Mouse (Mus musculus) MEL (cell line): ENCODE measurements at regions not wholly inside any gene's neighbourhood (a gene's known extent, or its start where the extent isn't known, plus 50 kb on each side); places are given as distances from the start of the nearest gene placed in this dataset.
A peak's percentile ranks its signal among the peaks of the same experiment; 100 is the strongest.

Experiments
- DNase-seq: peaks from one replicate; pipeline ENCODE4 v3.0.0; 2011; ENCODE audit warnings: low read depth, low spot score
- H3K27ac ChIP-seq: 2 replicates; pipeline ENCODE4 v1.5.1; 2012; ENCODE audit warnings: low read depth, mild to moderate bottlenecking, control low read depth, low read length, moderate library complexity; ENCODE audit not compliant: control insufficient read depth
- H3K27me3 ChIP-seq, 2 experiments: fragments of 150-350 bp in 1 of 2; sonication (generic) in 1 of 2; 2 replicates each; pipeline ENCODE4 v1.6.1; 2012; ENCODE audit warnings: low read length in 2 of 2, mild to moderate bottlenecking in 2 of 2, improper control_type of control experiment in 1 of 2, moderate library complexity in 1 of 2; ENCODE audit not compliant: insufficient read depth in 2 of 2, control insufficient read depth in 1 of 2
- H3K36me3 ChIP-seq, 2 experiments: 2 replicates each; pipeline ENCODE4 v1.6.1; 2012 to 2014; ENCODE audit warnings: low read length in 2 of 2, improper control_type of control experiment in 1 of 2, inconsistent platforms in 1 of 2, mild to moderate bottlenecking in 1 of 2; ENCODE audit not compliant: insufficient read depth in 2 of 2, control insufficient read depth in 1 of 2
- H3K4me1 ChIP-seq, 2 experiments: fragments of 150-350 bp in 1 of 2; sonication (generic) in 1 of 2; 2 replicates each; pipeline ENCODE4 v1.6.1; 2012; ENCODE audit warnings: low read length in 2 of 2, improper control_type of control experiment in 1 of 2, mild to moderate bottlenecking in 1 of 2; ENCODE audit not compliant: insufficient read depth in 2 of 2, control insufficient read depth in 1 of 2
- H3K4me3 ChIP-seq, 2 experiments: fragments of 150-350 bp in 1 of 2; sonication (generic) in 1 of 2; 2 replicates each; pipeline ENCODE4 v1.5.1; 2012; ENCODE audit warnings: low read depth in 2 of 2, low read length in 2 of 2, mild to moderate bottlenecking in 2 of 2, moderate library complexity in 2 of 2, control low read depth in 1 of 2, improper control_type of control experiment in 1 of 2; ENCODE audit not compliant: control insufficient read depth in 1 of 2, insufficient read depth in 1 of 2
- H3K79me2 ChIP-seq: 2 replicates; pipeline ENCODE4 v1.6.1; 2012; ENCODE audit warnings: mild to moderate bottlenecking, low read length, moderate library complexity; ENCODE audit not compliant: control insufficient read depth, poor library complexity, insufficient read depth
- H3K9ac ChIP-seq: 2 replicates; pipeline ENCODE4 v1.6.1; 2012; ENCODE audit warnings: low read depth, mild to moderate bottlenecking, control low read depth, low read length, moderate library complexity; ENCODE audit not compliant: control insufficient read depth, poor library complexity, severe bottlenecking
- H3K9me3 ChIP-seq: fragments of 150-350 bp; sonication (generic); replicated peaks from 2 replicates; pipeline ENCODE4 v1.6.1; 2012; ENCODE audit warnings: mild to moderate bottlenecking, low read length, improper control_type of control experiment, moderate library complexity; ENCODE audit not compliant: insufficient read depth
- CHD1 ChIP-seq: IDR thresholded peaks from 2 replicates; pipeline ENCODE4 v1.6.1; 2012; ENCODE audit warnings: low read depth, mild to moderate bottlenecking, inconsistent platforms, low read length, improper control_type of control experiment
- CHD2 ChIP-seq: IDR thresholded peaks from 2 replicates; pipeline ENCODE4 v1.6.1; 2011; ENCODE audit warnings: low read length, improper control_type of control experiment
- E2F4 ChIP-seq: IDR thresholded peaks from 2 replicates; pipeline ENCODE4 v1.6.1; 2011; ENCODE audit warnings: low read depth, low read length, improper control_type of control experiment, borderline replicate concordance
- ELF1 ChIP-seq: IDR thresholded peaks from 2 replicates; pipeline ENCODE4 v1.6.1; 2014; ENCODE audit warnings: low read depth, mild to moderate bottlenecking, inconsistent platforms, low read length, improper control_type of control experiment, moderate library complexity
- EP300 ChIP-seq, 2 experiments: IDR thresholded peaks; 2 replicates each; pipeline ENCODE4 v1.6.1; 2011; ENCODE audit warnings: improper control_type of control experiment in 2 of 2, low read length in 2 of 2, low read depth in 1 of 2, mild to moderate bottlenecking in 1 of 2
- GABPA ChIP-seq: IDR thresholded peaks from 2 replicates; pipeline ENCODE4 v1.6.1; 2012; ENCODE audit warnings: low read depth, mild to moderate bottlenecking, inconsistent platforms, low read length, improper control_type of control experiment, moderate library complexity
- HCFC1 ChIP-seq: IDR thresholded peaks from 2 replicates; pipeline ENCODE4 v1.6.1; 2012; ENCODE audit warnings: low read depth, mild to moderate bottlenecking, inconsistent platforms, low read length, improper control_type of control experiment, moderate library complexity
- JUND ChIP-seq: IDR thresholded peaks from 2 replicates; pipeline ENCODE4 v1.6.1; 2011; ENCODE audit warnings: low read depth, mild to moderate bottlenecking, improper control_type of control experiment, low read length
- KAT2A ChIP-seq: conservative IDR thresholded peaks from 2 replicates; pipeline ENCODE4 v1.6.1; 2012; ENCODE audit warnings: low read depth, low read length, improper control_type of control experiment, inconsistent platforms
- MAX ChIP-seq: IDR thresholded peaks from 2 replicates; pipeline ENCODE4 v1.6.1; 2011; ENCODE audit warnings: low read length, improper control_type of control experiment
- MEF2A ChIP-seq: IDR thresholded peaks from 2 replicates; pipeline ENCODE4 v1.6.1; 2014; ENCODE audit warnings: low read depth, mild to moderate bottlenecking, inconsistent platforms, low read length, improper control_type of control experiment; ENCODE audit not compliant: poor library complexity, insufficient replicate concordance, severe bottlenecking; ENCODE audit errors: extremely low read depth
- MXI1 ChIP-seq: IDR thresholded peaks from 2 replicates; pipeline ENCODE4 v1.6.1; 2011; ENCODE audit warnings: mild to moderate bottlenecking, low read depth, low read length, improper control_type of control experiment
- MYC ChIP-seq: IDR thresholded peaks from 2 replicates; pipeline ENCODE4 v1.6.1; 2011; ENCODE audit warnings: low read depth, mild to moderate bottlenecking, low read length, improper control_type of control experiment, moderate library complexity
- NELFE ChIP-seq: IDR thresholded peaks from 2 replicates; pipeline ENCODE4 v1.6.1; 2011; ENCODE audit warnings: low read depth, low read length, improper control_type of control experiment
- POLR2A ChIP-seq, 2 experiments: IDR thresholded peaks; 2 replicates each; pipeline ENCODE4 v1.6.1; 2011 to 2012; ENCODE audit warnings: low read length in 2 of 2, mild to moderate bottlenecking in 2 of 2, control low read depth in 1 of 2, improper control_type of control experiment in 1 of 2, low read depth in 1 of 2, moderate library complexity in 1 of 2; ENCODE audit not compliant: control insufficient read depth in 1 of 2, insufficient read depth in 1 of 2, poor library complexity in 1 of 2
- POLR2AphosphoS2 ChIP-seq: IDR thresholded peaks from 2 replicates; pipeline ENCODE4 v1.6.1; 2011; ENCODE audit warnings: low read length, improper control_type of control experiment
- RCOR1 ChIP-seq: IDR thresholded peaks from 2 replicates; pipeline ENCODE4 v1.6.1; 2012; ENCODE audit warnings: low read depth, mild to moderate bottlenecking, inconsistent platforms, low read length, improper control_type of control experiment
- SIN3A ChIP-seq: IDR thresholded peaks from 2 replicates; pipeline ENCODE4 v1.6.1; 2012; ENCODE audit warnings: low read length, improper control_type of control experiment, inconsistent platforms
- SMC3 ChIP-seq: IDR thresholded peaks from 2 replicates; pipeline ENCODE4 v1.6.1; 2011; ENCODE audit warnings: low read depth, low read length, improper control_type of control experiment
- TBP ChIP-seq: IDR thresholded peaks from 2 replicates; pipeline ENCODE4 v1.8.0; 2011; ENCODE audit warnings: low read depth, low read length, improper control_type of control experiment
- USF1 ChIP-seq: IDR thresholded peaks from 2 replicates; pipeline ENCODE4 v1.6.1; 2014; ENCODE audit warnings: low read depth, mild to moderate bottlenecking, inconsistent platforms, low read length, improper control_type of control experiment, moderate library complexity
- ZMIZ1 ChIP-seq: IDR thresholded peaks from 2 replicates; pipeline ENCODE4 v1.6.1; 2012; ENCODE audit warnings: low read depth, mild to moderate bottlenecking, inconsistent platforms, low read length, improper control_type of control experiment, moderate library complexity
- ZNF384 ChIP-seq: IDR thresholded peaks from 2 replicates; pipeline ENCODE4 v1.6.1; 2012; ENCODE audit warnings: low read depth, mild to moderate bottlenecking, inconsistent platforms, low read length, improper control_type of control experiment

DNA sequence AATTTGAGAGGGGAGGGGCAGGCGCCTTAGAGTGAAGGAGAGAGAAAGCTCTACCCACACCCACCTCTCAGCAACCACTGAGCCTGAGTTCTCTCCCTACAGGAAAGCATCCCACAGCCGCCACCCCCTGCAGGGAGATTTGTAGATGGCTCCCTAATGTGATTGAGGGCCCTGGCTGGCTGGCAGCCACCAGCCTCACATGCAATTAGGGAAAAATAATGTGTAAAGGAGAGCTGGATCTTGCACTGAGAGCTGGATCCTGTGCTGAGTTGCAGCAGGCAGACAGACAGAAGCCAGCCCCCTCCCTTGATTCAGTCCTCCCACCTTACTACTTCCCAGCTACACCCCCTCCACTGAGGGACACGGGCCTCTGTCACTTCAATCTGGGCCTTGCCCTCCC lies 260.2 kb downstream of the Bcor start:
- no peaks in the 10 kb centered on the region for H3K79me2 ChIP-seq
- TF ChIP-seq MXI1, result no peak
- TF ChIP-seq USF1, result no peak
- TF ChIP-seq POLR2AphosphoS2, result no peak
- TF ChIP-seq SIN3A, result no peak
- TF ChIP-seq RCOR1, result no peak
- no peak for TF ChIP-seq POLR2A (IDR thresholded peaks at IDR 0.05; ENCODE audit: control insufficient read depth in 1 of 2, insufficient read depth in 1 of 2, low read depth in 1 of 2, low read length in 2 of 2, poor library complexity in 1 of 2)
- TF ChIP-seq ZNF384, result no peak
- TF ChIP-seq GABPA, result no peak
- TF ChIP-seq NELFE, result no peak
- TF ChIP-seq, all 39 proteins: peak for 0
- H3K27me3 ChIP-seq, result no peaks in the 10 kb centered on the region
- no peak overlapping the region for H3K4me3 ChIP-seq
- no peaks in the 10 kb centered on the region for H3K9me3 ChIP-seq
- H3K36me3 ChIP-seq, result peaks cover 0 to 4% of the 10 kb centered on the region in 2 experiments; a peak in 1 of 4 replicates
- peaks cover 0 to 17% of the 10 kb centered on the region in 2 experiments; a peak in 2 of 4 replicates for H3K4me1 ChIP-seq
- no peak overlapping the region for H3K27ac ChIP-seq
- no peak overlapping the region for H3K9ac ChIP-seq
- no peak for DNase-seq

GRCm38 (mm10) chrX:11901791-11902190 lies 258.4 kb downstream of the Bcor start:
- Histone ChIP-seq H3K79me2 (no peaks in the 10 kb centered on the region), H3K27me3 (no peaks in the 10 kb centered on the region), H3K36me3 (peaks cover 0 to 4% of the 10 kb centered on the region in 2 experiments; a peak in 1 of 4 replicates), H3K9me3 (no peaks in the 10 kb centered on the region), H3K4me3 (no peak overlapping the region), H3K4me1 (peaks cover 0 to 17% of the 10 kb centered on the region in 2 experiments; a peak in 2 of 4 replicates), H3K9ac (no peak overlapping the region), H3K27ac (no peak overlapping the region)
- DNase-seq, result peak; percentile 64
- no peak for TF ChIP-seq GABPA
- no peak for TF ChIP-seq E2F4
- 0 out of 2 replicates have a peak, but pooled peaks have one; percentile 23 for TF ChIP-seq MYC
- no peak for TF ChIP-seq CHD1
- TF ChIP-seq MAX, result peak; percentile 56; the same call in 1 of the 2 replicates

- Histone ChIP-seq H3K79me2 (no peaks in the 10 kb centered on the region), H3K27ac (no peak overlapping the region), H3K4me1 (peaks cover 0 to 21% of the 10 kb centered on the region in 2 experiments; a peak in 2 of 4 replicates), H3K36me3 (peaks cover 0 to 4% of the 10 kb centered on the region in 2 experiments; a peak in 1 of 4 replicates), H3K4me3 (no peak overlapping the region), H3K9me3 (no peaks in the 10 kb centered on the region), H3K9ac (no peak overlapping the region), H3K27me3 (no peaks in the 10 kb centered on the region)
- peak; percentile 41 for DNase-seq
- TF ChIP-seq JUND (no peak), KAT2A (no peak), USF1 (no peak), MEF2A (no peak), EP300 (IDR thresholded peaks at IDR 0.05; ENCODE audit: low read depth in 1 of 2, low read length in 2 of 2) (no peak), ELF1 (no peak), POLR2A (IDR thresholded peaks at IDR 0.05; ENCODE audit: control insufficient read depth in 1 of 2, insufficient read depth in 1 of 2, low read depth in 1 of 2, low read length in 2 of 2, poor library complexity in 1 of 2) (no peak), TBP (no peak), CHD2 (no peak), HCFC1 (no peak), ZMIZ1 (no peak), NELFE (no peak), POLR2AphosphoS2 (no peak), SMC3 (no peak), SIN3A (no peak)
Measured at GRCm38 (mm10) chrX:11903116-11903700, 256.9 kb downstream of the Bcor start.
